Mouse (Mus musculus) olfactory bulb, adult 2 months (tissue): Measurements from ENCODE around the gene Gm4969.

Experiments used
- CTCF ChIP-seq: fragments of 200-500 bp; IDR thresholded peaks from 2 replicates; pipeline ENCODE4 v1.5.1; 2012; ENCODE audit warnings: low read depth, mild to moderate bottlenecking, low read length, moderate library complexity; ENCODE audit not compliant: insufficient read depth
- POLR2A ChIP-seq: fragments of 200-500 bp; IDR thresholded peaks from 2 replicates; pipeline ENCODE4 v1.6.1; 2012; ENCODE audit warnings: mild to moderate bottlenecking, low read depth, low read length, moderate library complexity; ENCODE audit not compliant: insufficient read depth

DNA sequence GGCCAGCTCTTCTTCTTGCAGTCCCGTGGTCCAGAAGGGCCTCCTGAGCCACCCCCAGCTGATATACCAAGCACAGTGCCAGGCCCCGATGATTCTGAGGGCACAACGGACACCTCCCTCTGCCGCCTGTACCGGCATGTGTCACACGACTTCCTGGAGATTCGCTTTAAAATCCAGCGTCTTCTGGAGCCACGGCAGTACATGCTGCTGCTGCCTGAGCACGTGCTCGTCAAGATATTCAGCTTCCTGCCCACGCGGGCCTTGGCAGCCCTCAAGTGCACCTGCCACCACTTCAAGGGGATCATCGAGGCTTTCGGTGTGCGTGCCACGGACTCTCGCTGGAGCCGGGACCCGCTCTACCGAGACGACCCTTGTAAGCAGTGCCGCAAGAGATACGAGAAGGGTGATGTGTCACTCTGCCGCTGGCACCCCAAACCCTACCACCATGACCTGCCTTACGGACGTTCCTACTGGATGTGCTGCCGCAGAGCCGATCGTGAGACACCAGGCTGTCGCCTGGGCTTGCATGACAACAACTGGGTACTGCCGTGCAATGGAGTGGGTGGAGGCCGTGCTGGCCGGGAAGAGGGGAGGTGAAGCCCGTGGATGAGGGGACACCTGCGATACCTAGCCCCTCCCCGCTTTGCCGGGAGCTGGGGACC is 18.6 kb upstream of the Gm4969 start:
- TF ChIP-seq CTCF (no peak), POLR2A (no peak)
